13 mouse cellular contexts compared by ENCODE assay signal in the genomic region with DNA sequence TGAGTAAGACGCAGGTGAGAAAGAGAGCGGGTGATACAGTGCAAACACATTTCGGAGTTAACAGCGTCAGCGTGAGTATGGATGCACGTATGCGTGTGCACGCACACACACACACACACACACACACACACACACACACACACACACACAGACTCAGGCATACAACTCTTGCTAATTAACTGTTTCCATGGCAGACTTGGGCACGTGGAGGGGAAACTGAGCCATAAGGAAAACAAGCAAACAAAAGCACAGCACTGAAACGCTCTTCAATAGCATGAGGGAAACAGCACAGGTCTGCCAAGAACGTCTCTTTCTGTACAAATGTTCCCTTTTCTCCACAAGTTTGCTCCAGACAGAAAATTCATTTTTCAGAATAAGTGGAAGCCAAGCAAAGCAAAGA.
DNase-seq lines count a peak whose midpoint lies in the region; ATAC-seq and TF ChIP-seq lines count a peak whose summit lies in the region.
"Had no signal": no experiment of that assay in that cellular context is flagged by ENCODE, and none has a peak within 500 bp of the region (broad histone marks: within the 10 kb centered on the region; RNA-seq: fewer than 3 reads in every experiment).

No protein-coding gene starts in this region.

- WGBS in heart, embryonic 11.5 days (ENCODE audit: insufficient replicate concordance): 85% methylated on average over 11 of the region's 11 CpGs
- WGBS in limb, embryonic 15.5 days: 83% methylated on average over 11 of the region's 11 CpGs
- WGBS in limb, embryonic 10.5 days: 90% methylated on average over 11 of the region's 11 CpGs
- WGBS in forebrain, postnatal 0 days: 56% methylated on average over 11 of the region's 11 CpGs

- H3K27me3 ChIP-seq in heart, embryonic 11.5 days (ENCODE audit: control insufficient read depth, insufficient read depth, low read length): no peaks in the 10 kb centered on the region
- H3K27me3 ChIP-seq in limb, embryonic 15.5 days: no peaks in the 10 kb centered on the region
- no peaks in the 10 kb centered on the region for H3K27me3 ChIP-seq in limb, embryonic 10.5 days (ENCODE audit: low read depth, poor library complexity, severe bottlenecking)
- H3K27me3 ChIP-seq in forebrain, postnatal 0 days (ENCODE audit: insufficient read depth, low read length): no peaks in the 10 kb centered on the region
- H3K27me3 ChIP-seq: neural tube, embryonic 15.5 days had no signal

- H3K9me3 ChIP-seq in heart, embryonic 11.5 days (replicated peaks; ENCODE audit: control insufficient read depth, low read length): no peaks in the 10 kb centered on the region
- H3K9me3 ChIP-seq in limb, embryonic 15.5 days: no peaks in the 10 kb centered on the region
- no peaks in the 10 kb centered on the region for H3K9me3 ChIP-seq in limb, embryonic 10.5 days (replicated peaks)
- no peaks in the 10 kb centered on the region for H3K9me3 ChIP-seq in forebrain, postnatal 0 days (ENCODE audit: low read length)
- H3K9me3 ChIP-seq: neural tube, embryonic 15.5 days had no signal

- H3K4me3 ChIP-seq in heart, embryonic 11.5 days (ENCODE audit: low read depth, low read length): no peak overlapping the region
- H3K4me3 ChIP-seq in limb, embryonic 15.5 days: no peak overlapping the region
- H3K4me3 ChIP-seq in limb, embryonic 10.5 days: no peak overlapping the region
- no peak overlapping the region for H3K4me3 ChIP-seq in forebrain, postnatal 0 days (ENCODE audit: low read depth, low read length)
- H3K4me3 ChIP-seq: neural tube, embryonic 15.5 days had no signal

- 0 out of 2 replicates have a peak, but pooled peaks cover 5% of the 10 kb centered on the region for H3K36me3 ChIP-seq in heart, embryonic 11.5 days (ENCODE audit: control insufficient read depth, insufficient read depth, low read length)
- peaks cover 40% of the 10 kb centered on the region for H3K36me3 ChIP-seq in limb, embryonic 15.5 days
- H3K36me3 ChIP-seq in limb, embryonic 10.5 days: peaks cover 6% of the 10 kb centered on the region; the same call in 1 of the 2 replicates
- H3K36me3 ChIP-seq in forebrain, postnatal 0 days (ENCODE audit: insufficient read depth): peaks cover 8% of the 10 kb centered on the region; the same call in 1 of the 2 replicates

- no peak overlapping the region for H3K9ac ChIP-seq in heart, embryonic 11.5 days (ENCODE audit: low read depth, low read length)
- H3K9ac ChIP-seq in limb, embryonic 15.5 days: no peak overlapping the region
- H3K9ac ChIP-seq in forebrain, postnatal 0 days: no peak overlapping the region
- H3K9ac ChIP-seq: liver, postnatal 0 days; neural tube, embryonic 15.5 days had no signal

- ATAC-seq in heart, embryonic 11.5 days (replicated peaks; ENCODE audit: insufficient number of reproducible peaks, low FRiP score, low TSS enrichment): no peak
- ATAC-seq in limb, embryonic 15.5 days (ENCODE audit: insufficient number of reproducible peaks, low FRiP score, low TSS enrichment, low read depth): no peak
- peak; percentile 67 for ATAC-seq in forebrain, postnatal 0 days
- ATAC-seq: CD4-positive, CD25-positive, alpha-beta regulatory T cell, adult 4 months; hindbrain, postnatal 0 days; liver, postnatal 0 days had no signal

- 0 out of 2 replicates have a peak overlapping the region, but pooled peaks have one; percentile 22 for H3K27ac ChIP-seq in heart, embryonic 11.5 days (ENCODE audit: low read depth, low read length)
- H3K27ac ChIP-seq in limb, embryonic 15.5 days: peak overlapping the region; percentile 47; the same call in 1 of the 2 replicates
- H3K27ac ChIP-seq in limb, embryonic 10.5 days: no peak overlapping the region
- H3K27ac ChIP-seq in forebrain, postnatal 0 days (ENCODE audit: low read depth, low read length): no peak overlapping the region
- H3K27ac ChIP-seq: hindbrain, postnatal 0 days; neural tube, embryonic 15.5 days had no signal

- TF ChIP-seq CTCF in forebrain, postnatal 0 days (IDR thresholded peaks at IDR 0.05; ENCODE audit: low read depth): no peak

- H3K4me1 ChIP-seq in heart, embryonic 11.5 days (ENCODE audit: control insufficient read depth, insufficient read depth, low read length): peaks cover 19% of the 10 kb centered on the region
- peaks cover 12% of the 10 kb centered on the region for H3K4me1 ChIP-seq in limb, embryonic 15.5 days
- peaks cover 10% of the 10 kb centered on the region; the same call in 1 of the 2 replicates for H3K4me1 ChIP-seq in limb, embryonic 10.5 days
- peaks cover 9% of the 10 kb centered on the region; the same call in 1 of the 2 replicates for H3K4me1 ChIP-seq in forebrain, postnatal 0 days (ENCODE audit: insufficient read depth)

- no peak for DNase-seq in heart, postnatal 10 days
- no peak for DNase-seq in limb, embryonic 10.5 days (ENCODE audit: low spot score)
- DNase-seq in brain, embryonic 18.5 days (ENCODE audit: low read depth, low spot score): peak; percentile 18
- DNase-seq in forebrain, postnatal 0 days: peak; percentile 62
- no peak for DNase-seq in adrenal gland, postnatal 36 days
- DNase-seq: adrenal gland, postnatal 10 days; cerebellum, adult 9-11 months; liver, postnatal 0 days had no signal

- intact Hi-C loops in heart, postnatal 10 days (cut with DNase I): no loop called here

- no peak overlapping the region for H3K4me2 ChIP-seq in heart, embryonic 11.5 days
- H3K4me2 ChIP-seq in limb, embryonic 15.5 days: no peak overlapping the region
- H3K4me2 ChIP-seq in forebrain, postnatal 0 days (ENCODE audit: low read depth): peak overlapping the region; percentile 17
- H3K4me2 ChIP-seq: neural tube, embryonic 15.5 days had no signal

Comparison
In these comparisons a context has a peak if more than half of its experiments do, and no peak if none do; other contexts are left out.
1. H3K27ac ChIP-seq: peak in heart, embryonic 11.5 days (single experiment) and limb, embryonic 15.5 days (single experiment); none in limb, embryonic 10.5 days (single experiment) and forebrain, postnatal 0 days (single experiment).
2. DNase-seq: peak in brain, embryonic 18.5 days (single experiment) and forebrain, postnatal 0 days (single experiment); none in heart, postnatal 10 days (0 of 2), limb, embryonic 10.5 days (single experiment) and adrenal gland, postnatal 36 days (0 of 2).